Mouse (Mus musculus): ENCODE measurements around the gene Mrpl3. TPM values are rescaled to one million over a fixed set of nuclear protein-coding genes. Genes with fewer than 3 reads are reported as not detected.

Gene Mrpl3
- polyA plus RNA-seq (2012; rRNA removed), result 41.4 and 69.9 TPM in 2 replicates

- under 1% methylated on average over 31 of the region's 31 CpGs for WGBS
- H3K36me3 ChIP-seq (ENCODE audit: control insufficient read depth, insufficient read depth, low read length), result peaks cover 15% of the 10 kb centered on the region
- DNase-seq (ENCODE audit: low read depth in 1 of 2, low spot score in 2 of 2), result peak; percentile 63 to 75
- no peak for TF ChIP-seq CTCF (IDR thresholded peaks at IDR 0.05; ENCODE audit: extremely low read depth, insufficient read depth, insufficient read length, insufficient replicate concordance)
- TF ChIP-seq POLR2A (IDR thresholded peaks at IDR 0.05; ENCODE audit: low read depth, low read length), result peak; percentile 31; the same call in 1 of the 2 replicates
- peak within 1 kb of the TSS; percentile 56 for H3K27ac ChIP-seq (ENCODE audit: insufficient read depth, low read length)
- no peaks in the 10 kb centered on the region for H3K27me3 ChIP-seq (ENCODE audit: control insufficient read depth, insufficient read depth, low read length)
- peaks cover 2% of the 10 kb centered on the region; the same call in 1 of the 2 replicates for H3K4me1 ChIP-seq (ENCODE audit: control insufficient read depth, insufficient read depth, insufficient read length)
- H3K4me3 ChIP-seq (ENCODE audit: extremely low read depth, insufficient read depth, insufficient read length), result peak within 1 kb of the TSS; percentile 77
Measured at GRCm38 (mm10) chr9:105053147-105053557, at the start of gene Mrpl3. TSS of gene Mrpl3 (plus strand) at chr9:105053239.

GRCm38 (mm10) chr9:105010721-105011120 lies 42.3 kb upstream of the Mrpl3 start:
- Histone ChIP-seq H3K4me1 (ENCODE audit: control insufficient read depth, insufficient read depth, insufficient read length) (no peaks in the 10 kb centered on the region), H3K27me3 (ENCODE audit: control insufficient read depth, insufficient read depth, low read length) (no peaks in the 10 kb centered on the region), H3K4me3 (ENCODE audit: extremely low read depth, insufficient read depth, insufficient read length) (no peak overlapping the region), H3K27ac (ENCODE audit: insufficient read depth, low read length) (no peak overlapping the region), H3K36me3 (ENCODE audit: control insufficient read depth, insufficient read depth, low read length) (no peaks in the 10 kb centered on the region)
- TF ChIP-seq CTCF (IDR thresholded peaks at IDR 0.05; ENCODE audit: extremely low read depth, insufficient read depth, insufficient read length, insufficient replicate concordance) (no peak), POLR2A (IDR thresholded peaks at IDR 0.05; ENCODE audit: low read depth, low read length) (no peak)
- DNase-seq (ENCODE audit: low read depth in 1 of 2, low spot score in 2 of 2), result no peak
- 29% methylated on average over 2 of the region's 2 CpGs for WGBS

- no peak overlapping the region for H3K4me3 ChIP-seq (ENCODE audit: extremely low read depth, insufficient read depth, insufficient read length)
- DNase-seq (ENCODE audit: low read depth in 1 of 2, low spot score in 2 of 2), result no peak
- no peak overlapping the region for H3K27ac ChIP-seq (ENCODE audit: insufficient read depth, low read length)
- TF ChIP-seq CTCF (IDR thresholded peaks at IDR 0.05; ENCODE audit: extremely low read depth, insufficient read depth, insufficient read length, insufficient replicate concordance) (no peak), POLR2A (IDR thresholded peaks at IDR 0.05; ENCODE audit: low read depth, low read length) (no peak)
- H3K27me3 ChIP-seq (ENCODE audit: control insufficient read depth, insufficient read depth, low read length), result no peaks in the 10 kb centered on the region
- WGBS, result 83% methylated on average over 7 of the region's 7 CpGs
- no peaks in the 10 kb centered on the region for H3K4me1 ChIP-seq (ENCODE audit: control insufficient read depth, insufficient read depth, insufficient read length)
- H3K36me3 ChIP-seq (ENCODE audit: control insufficient read depth, insufficient read depth, low read length), result no peaks in the 10 kb centered on the region
Measured at GRCm38 (mm10) chr9:105018186-105018585, 34.9 kb upstream of the Mrpl3 start.

GRCm38 (mm10) chr9:105028311-105028710 lies 24.7 kb upstream of the Mrpl3 start:
- TF ChIP-seq POLR2A (IDR thresholded peaks at IDR 0.05; ENCODE audit: low read depth, low read length), result no peak
- no peak for TF ChIP-seq CTCF (IDR thresholded peaks at IDR 0.05; ENCODE audit: extremely low read depth, insufficient read depth, insufficient read length, insufficient replicate concordance)
- no peak for DNase-seq (ENCODE audit: low read depth in 1 of 2, low spot score in 2 of 2)
- Histone ChIP-seq H3K27me3 (ENCODE audit: control insufficient read depth, insufficient read depth, low read length) (no peaks in the 10 kb centered on the region), H3K36me3 (ENCODE audit: control insufficient read depth, insufficient read depth, low read length) (no peaks in the 10 kb centered on the region), H3K4me3 (ENCODE audit: extremely low read depth, insufficient read depth, insufficient read length) (no peak overlapping the region), H3K27ac (ENCODE audit: insufficient read depth, low read length) (no peak overlapping the region), H3K4me1 (ENCODE audit: control insufficient read depth, insufficient read depth, insufficient read length) (no peaks in the 10 kb centered on the region)
- WGBS, result 75% methylated on average over 3 of the region's 3 CpGs

GRCm38 (mm10) chr9:105032572-105032971 lies 20.5 kb upstream of the Mrpl3 start:
- H3K4me3 ChIP-seq (ENCODE audit: extremely low read depth, insufficient read depth, insufficient read length), result no peak overlapping the region
- H3K36me3 ChIP-seq (ENCODE audit: control insufficient read depth, insufficient read depth, low read length), result no peaks in the 10 kb centered on the region
- DNase-seq (ENCODE audit: low read depth in 1 of 2, low spot score in 2 of 2), result no peak
- no peak overlapping the region for H3K27ac ChIP-seq (ENCODE audit: insufficient read depth, low read length)
- H3K27me3 ChIP-seq (ENCODE audit: control insufficient read depth, insufficient read depth, low read length), result no peaks in the 10 kb centered on the region
- WGBS, result 88% methylated on average over 9 of the region's 9 CpGs
- TF ChIP-seq CTCF (IDR thresholded peaks at IDR 0.05; ENCODE audit: extremely low read depth, insufficient read depth, insufficient read length, insufficient replicate concordance), result no peak
- H3K4me1 ChIP-seq (ENCODE audit: control insufficient read depth, insufficient read depth, insufficient read length), result no peaks in the 10 kb centered on the region

GRCm38 (mm10) chr9:105033641-105034040 lies 19.4 kb upstream of the Mrpl3 start:
- WGBS, result 92% methylated on average over 7 of the region's 7 CpGs
- DNase-seq (ENCODE audit: low read depth in 1 of 2, low spot score in 2 of 2), result no peak
- Histone ChIP-seq H3K27ac (ENCODE audit: insufficient read depth, low read length) (no peak overlapping the region), H3K27me3 (ENCODE audit: control insufficient read depth, insufficient read depth, low read length) (no peaks in the 10 kb centered on the region), H3K4me3 (ENCODE audit: extremely low read depth, insufficient read depth, insufficient read length) (no peak overlapping the region), H3K36me3 (ENCODE audit: control insufficient read depth, insufficient read depth, low read length) (no peaks in the 10 kb centered on the region), H3K4me1 (ENCODE audit: control insufficient read depth, insufficient read depth, insufficient read length) (no peaks in the 10 kb centered on the region)
- no peak for TF ChIP-seq POLR2A (IDR thresholded peaks at IDR 0.05; ENCODE audit: low read depth, low read length)

GRCm38 (mm10) chr9:105037847-105038246 lies 15.2 kb upstream of the Mrpl3 start:
- Histone ChIP-seq H3K27me3 (ENCODE audit: control insufficient read depth, insufficient read depth, low read length) (no peaks in the 10 kb centered on the region), H3K4me3 (ENCODE audit: extremely low read depth, insufficient read depth, insufficient read length) (no peak overlapping the region), H3K4me1 (ENCODE audit: control insufficient read depth, insufficient read depth, insufficient read length) (no peaks in the 10 kb centered on the region), H3K36me3 (ENCODE audit: control insufficient read depth, insufficient read depth, low read length) (no peaks in the 10 kb centered on the region), H3K27ac (ENCODE audit: insufficient read depth, low read length) (no peak overlapping the region)
- no peak for DNase-seq (ENCODE audit: low read depth in 1 of 2, low spot score in 2 of 2)
- WGBS, result 71% methylated on average over 3 of the region's 3 CpGs
- TF ChIP-seq POLR2A (IDR thresholded peaks at IDR 0.05; ENCODE audit: low read depth, low read length) (no peak), CTCF (IDR thresholded peaks at IDR 0.05; ENCODE audit: extremely low read depth, insufficient read depth, insufficient read length, insufficient replicate concordance) (no peak)
